15 mouse cellular contexts compared by ENCODE assay signal in genomic region chr1:92058731-92059425, GRCm38 (mm10).
A peak's percentile ranks its signal among the peaks of the same experiment; 100 is the strongest.
DNase-seq lines count a peak whose midpoint lies in the region; ATAC-seq lines count a peak whose summit lies in the region.
"Had no signal": no experiment of that assay in that cellular context is flagged by ENCODE, and none has a peak within 500 bp of the region (broad histone marks: within the 10 kb centered on the region; RNA-seq: fewer than 3 reads in every experiment).

No protein-coding gene starts in this region.

- DNase-seq in thymus, postnatal 14 days: peak; percentile 65
- DNase-seq in gastrocnemius, postnatal 14 days: no peak
- no peak for DNase-seq in layer of hippocampus, postnatal 14 days (ENCODE audit: low spot score in 2 of 2)
- DNase-seq in testis, postnatal 10 days (ENCODE audit: low spot score): no peak
- DNase-seq: adrenal gland, postnatal 10 days; cerebellum, postnatal 14 days; kidney, adult 11 months; kidney, postnatal 36 days; layer of hippocampus, postnatal 36 days; lung, postnatal 4 days had no signal

- ATAC-seq in CD4-positive, CD25-positive, alpha-beta regulatory T cell, adult 4 months: peak; percentile 97
- ATAC-seq in activated CD4-positive, CD25-positive, alpha-beta regulatory T cell, adult 4 months: peak; percentile 96
- peak; percentile 51 for ATAC-seq in megakaryocyte progenitor cell, adult 5-6 weeks (replicated peaks; ENCODE audit: poor library complexity)
- ATAC-seq: forebrain, embryonic 13.5 days; midbrain, embryonic 16.5 days had no signal

- intact Hi-C loops in gastrocnemius, postnatal 14 days (cut with DNase I; ENCODE audit: low total_unique reads): no loop called here
